In the genomic region with DNA sequence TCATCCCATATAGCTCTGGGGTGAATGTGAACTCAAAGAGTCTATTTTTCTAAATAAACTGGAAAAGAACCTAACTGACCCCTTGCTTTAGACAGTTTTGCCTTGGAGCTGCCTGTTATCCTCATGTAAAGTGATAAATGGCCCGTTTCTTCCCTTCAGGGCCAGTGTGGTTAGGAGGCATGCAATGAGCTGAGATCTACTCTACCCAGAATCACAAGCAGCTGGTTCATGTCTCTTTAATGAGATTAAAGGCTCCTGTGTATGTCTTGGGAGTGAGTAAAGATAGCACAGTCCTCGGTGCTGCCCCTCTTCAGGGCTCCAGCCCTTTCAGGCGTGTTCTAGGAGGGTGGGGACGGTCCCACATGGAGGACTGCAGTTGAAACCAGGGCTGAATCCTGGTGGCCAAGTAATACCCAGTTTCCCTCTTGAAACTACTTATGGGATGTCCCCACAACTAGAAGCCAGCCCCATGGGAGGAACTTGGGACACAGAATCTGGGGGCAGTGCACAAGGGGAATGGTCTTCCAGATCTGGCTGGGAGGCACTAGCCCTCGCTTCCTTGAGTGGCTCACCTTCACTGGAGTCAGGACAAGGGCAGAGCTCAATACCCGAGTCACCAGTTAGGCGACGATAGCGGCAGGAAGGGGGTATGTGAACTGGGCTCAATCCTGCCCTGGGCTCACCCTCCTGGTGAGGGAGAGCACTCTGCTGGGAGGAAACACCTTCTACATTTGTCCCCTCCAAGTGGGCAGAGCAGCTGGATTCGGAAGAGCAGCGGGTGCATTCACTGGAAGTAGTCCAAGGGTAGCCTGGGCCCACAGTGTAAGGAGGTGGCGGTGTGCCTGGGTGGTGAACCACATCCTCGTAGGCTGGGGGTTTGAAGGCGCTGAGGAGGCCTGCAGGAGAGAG, we compare ENCODE assay signal across 8 mouse cellular contexts. TPM values are rescaled to one million over a fixed set of nuclear protein-coding genes. Genes with fewer than 3 reads are reported as not detected.
DNase-seq lines count a peak whose midpoint lies in the region; ATAC-seq and TF ChIP-seq lines count a peak whose summit lies in the region.
"Had no signal": no experiment of that assay in that cellular context is flagged by ENCODE, and none has a peak within 500 bp of the region (broad histone marks: within the 10 kb centered on the region; RNA-seq: fewer than 3 reads in every experiment).

No protein-coding gene starts in this region.

- peaks cover 42% of the 10 kb centered on the region for H3K4me1 ChIP-seq in kidney, postnatal 0 days (replicated peaks; ENCODE audit: insufficient read depth, low read length)
- H3K4me1 ChIP-seq in G1E (ENCODE audit: insufficient read depth, low read depth, low read length): peaks cover 79% of the 10 kb centered on the region
- peaks cover 39% of the 10 kb centered on the region for H3K4me1 ChIP-seq in embryonic facial prominence, embryonic 12.5 days

- DNase-seq in kidney, postnatal 0 days (ENCODE audit: low spot score): no peak
- no peak for DNase-seq in kidney, adult 9 months
- DNase-seq in G1E (ENCODE audit: low spot score): no peak
- DNase-seq in spleen, adult 18-20 months: no peak
- no peak for DNase-seq in ovary, adult 18-20 months (ENCODE audit: low spot score)

- TF ChIP-seq CTCF in kidney, postnatal 0 days (IDR thresholded peaks at IDR 0.05; ENCODE audit: low read depth): no peak
- TF ChIP-seq CTCF in G1E (IDR thresholded peaks at IDR 0.05; ENCODE audit: low read depth, low read length): no peak

- H3K4me3 ChIP-seq in kidney, postnatal 0 days (replicated peaks; ENCODE audit: low read depth, low read length): no peak overlapping the region
- H3K4me3 ChIP-seq in G1E (ENCODE audit: low read depth, low read length): peak overlapping the region; percentile 80; the same call in 1 of the 2 replicates
- 0 out of 2 replicates have a peak overlapping the region, but pooled peaks have one; percentile 66 for H3K4me3 ChIP-seq in embryonic facial prominence, embryonic 12.5 days

- no peak for ATAC-seq in kidney, postnatal 0 days (replicated peaks; ENCODE audit: low FRiP score, low read depth)
- no peak for ATAC-seq in G1E (ENCODE audit: extremely low read depth, insufficient number of reproducible peaks, low FRiP score, poor library complexity, severe bottlenecking)
- no peak for ATAC-seq in embryonic facial prominence, embryonic 12.5 days (ENCODE audit: insufficient number of reproducible peaks, insufficient read depth, low FRiP score, low TSS enrichment)
- 0 out of 2 replicates have a peak, but pooled peaks have one; percentile 4 for ATAC-seq in megakaryocyte progenitor cell, adult 5-6 weeks (replicated peaks; ENCODE audit: poor library complexity)

- H3K27ac ChIP-seq in kidney, postnatal 0 days: no peak overlapping the region
- H3K27ac ChIP-seq in embryonic facial prominence, embryonic 12.5 days: peak overlapping the region; percentile 87; the same call in 1 of the 2 replicates
- H3K27ac ChIP-seq: limb, embryonic 15.5 days had no signal

- H3K27me3 ChIP-seq in kidney, postnatal 0 days (ENCODE audit: insufficient read depth, low read length): no peaks in the 10 kb centered on the region
- H3K27me3 ChIP-seq in G1E (ENCODE audit: insufficient read depth, low read length): no peaks in the 10 kb centered on the region
- no peaks in the 10 kb centered on the region for H3K27me3 ChIP-seq in embryonic facial prominence, embryonic 12.5 days
- H3K27me3 ChIP-seq: limb, embryonic 15.5 days had no signal

- WGBS in kidney, postnatal 0 days: 55% methylated on average over 14 of the region's 14 CpGs
- 85% methylated on average over 14 of the region's 14 CpGs for WGBS in embryonic facial prominence, embryonic 12.5 days

- H3K9me3 ChIP-seq in kidney, postnatal 0 days (replicated peaks; ENCODE audit: low read length): no peaks in the 10 kb centered on the region
- no peaks in the 10 kb centered on the region for H3K9me3 ChIP-seq in G1E (replicated peaks)
- no peaks in the 10 kb centered on the region for H3K9me3 ChIP-seq in embryonic facial prominence, embryonic 12.5 days
- H3K9me3 ChIP-seq: limb, embryonic 15.5 days had no signal

- no peak overlapping the region for H3K4me2 ChIP-seq in kidney, postnatal 0 days (ENCODE audit: low read length)
- H3K4me2 ChIP-seq in embryonic facial prominence, embryonic 12.5 days (replicated peaks): peak overlapping the region; percentile 85

- H3K9ac ChIP-seq in kidney, postnatal 0 days (ENCODE audit: low read depth, low read length): peak overlapping the region; percentile 43; the same call in 1 of the 2 replicates
- peak overlapping the region; percentile 24; the same call in 1 of the 2 replicates for H3K9ac ChIP-seq in embryonic facial prominence, embryonic 12.5 days

- H3K36me3 ChIP-seq in kidney, postnatal 0 days (ENCODE audit: insufficient read depth, low read length): 0 out of 2 replicates have a peak, but pooled peaks cover 5% of the 10 kb centered on the region
- H3K36me3 ChIP-seq in G1E (replicated peaks): peaks cover 61% of the 10 kb centered on the region
- H3K36me3 ChIP-seq in embryonic facial prominence, embryonic 12.5 days: peaks cover 33% of the 10 kb centered on the region

RNA-seq across cellular contexts. Expression of a gene that starts 2.3 kb away (rescaled TPM):
- polyA plus RNA-seq in kidney, postnatal 0 days (2015; fragmentation: Nextera tagmentation; extraction: Ambion mirVana): 108 and 115 TPM in 2 replicates
- total RNA-seq in G1E (2014; fragmentation: Nextera tagmentation) (30.8 and 49.1 TPM in 2 replicates), G1E (2017) (94.7 and 104 TPM in 2 replicates)
- polyA plus RNA-seq in G1E (2012): 32.3 and 47.9 TPM in 2 replicates
- polyA plus RNA-seq in embryonic facial prominence, embryonic 12.5 days (2016; fragmentation: Nextera tagmentation; extraction: Ambion mirVana): 193 and 204 TPM in 2 replicates
- 25.8 and 27.8 TPM in 2 replicates for total RNA-seq in megakaryocyte progenitor cell, adult 5-6 weeks (2015)
- 85.0 and 96.7 TPM in 2 replicates for total RNA-seq in megakaryocyte progenitor cell, adult 5-6 weeks (2017)

RNA-seq across cellular contexts. Expression of a gene that starts 3.8 kb away (rescaled TPM):
- 33.9 and 37.6 TPM in 2 replicates for polyA plus RNA-seq in kidney, postnatal 0 days (2015; fragmentation: Nextera tagmentation; extraction: Ambion mirVana)
- 26.5 and 28.3 TPM in 2 replicates for total RNA-seq in G1E (2014; fragmentation: Nextera tagmentation)
- 44.6 and 47.7 TPM in 2 replicates for total RNA-seq in G1E (2017)
- 104 and 116 TPM in 2 replicates for polyA plus RNA-seq in G1E (2012)
- polyA plus RNA-seq in embryonic facial prominence, embryonic 12.5 days (2016; fragmentation: Nextera tagmentation; extraction: Ambion mirVana): 54.9 and 55.2 TPM in 2 replicates
- total RNA-seq in megakaryocyte progenitor cell, adult 5-6 weeks (2015): 54.6 and 69.0 TPM in 2 replicates
- total RNA-seq in megakaryocyte progenitor cell, adult 5-6 weeks (2017): 122 and 130 TPM in 2 replicates

RNA-seq across cellular contexts. Expression of a gene that starts 6.2 kb away (rescaled TPM):
- 14.5 and 16.2 TPM in 2 replicates for polyA plus RNA-seq in kidney, postnatal 0 days (2015; fragmentation: Nextera tagmentation; extraction: Ambion mirVana)
- total RNA-seq in G1E (2014; fragmentation: Nextera tagmentation) (19.7 and 20.5 TPM in 2 replicates), G1E (2017) (21.1 and 27.1 TPM in 2 replicates)
- 121 and 171 TPM in 2 replicates for polyA plus RNA-seq in G1E (2012)
- 17.9 and 21.4 TPM in 2 replicates for polyA plus RNA-seq in embryonic facial prominence, embryonic 12.5 days (2016; fragmentation: Nextera tagmentation; extraction: Ambion mirVana)
- total RNA-seq in megakaryocyte progenitor cell, adult 5-6 weeks (2015): 20.7 and 24.4 TPM in 2 replicates
- total RNA-seq in megakaryocyte progenitor cell, adult 5-6 weeks (2017): 35.5 and 44.4 TPM in 2 replicates

RNA-seq across cellular contexts. Expression of a gene that starts 10.2 kb away (rescaled TPM):
- polyA plus RNA-seq in kidney, postnatal 0 days (2015; fragmentation: Nextera tagmentation; extraction: Ambion mirVana): 165 and 166 TPM in 2 replicates
- total RNA-seq in G1E (2014; fragmentation: Nextera tagmentation) (17.5 and 22.1 TPM in 2 replicates), G1E (2017) (28.5 and 32.5 TPM in 2 replicates)
- 43.2 and 51.2 TPM in 2 replicates for polyA plus RNA-seq in G1E (2012)
- polyA plus RNA-seq in embryonic facial prominence, embryonic 12.5 days (2016; fragmentation: Nextera tagmentation; extraction: Ambion mirVana): 132 and 139 TPM in 2 replicates
- total RNA-seq in megakaryocyte progenitor cell, adult 5-6 weeks (2015): 53.6 and 60.8 TPM in 2 replicates
- 19.5 and 29.2 TPM in 2 replicates for total RNA-seq in megakaryocyte progenitor cell, adult 5-6 weeks (2017)

RNA-seq across cellular contexts. Expression of a gene that starts 16.2 kb away (rescaled TPM):
- polyA plus RNA-seq in kidney, postnatal 0 days (2015; fragmentation: Nextera tagmentation; extraction: Ambion mirVana): 38.5 and 40.3 TPM in 2 replicates
- 6.8 and 7.6 TPM in 2 replicates for total RNA-seq in G1E (2014; fragmentation: Nextera tagmentation)
- total RNA-seq in G1E (2017): 4.0 and 4.9 TPM in 2 replicates
- polyA plus RNA-seq in G1E (2012): 34.2 and 48.4 TPM in 2 replicates
- polyA plus RNA-seq in embryonic facial prominence, embryonic 12.5 days (2016; fragmentation: Nextera tagmentation; extraction: Ambion mirVana): 51.3 and 54.6 TPM in 2 replicates
- total RNA-seq in megakaryocyte progenitor cell, adult 5-6 weeks (2015): 1.9 and 2.4 TPM in 2 replicates
- total RNA-seq in megakaryocyte progenitor cell, adult 5-6 weeks (2017): 2.2 and 2.4 TPM in 2 replicates
